Mouse (Mus musculus): ENCODE results near the gene Cyp4f40. TPM values are rescaled to one million over a fixed set of nuclear protein-coding genes. Genes with fewer than 3 reads are reported as not detected.

Cyp4f40 gene
- polyA plus RNA-seq, 1 experiment from 2014 or later = not detected

Other genes with a start within 250 kb of the Cyp4f40 start
- gene Pglyrp2, start 234.7 kb upstream of the Cyp4f40 start, polyA plus RNA-seq (2016; fragmentation: Nextera tagmentation; extraction: Ambion mirVana) = 0.09 and 0.40 TPM in 2 replicates
- gene Cyp4f39, start 206.2 kb upstream of the Cyp4f40 start, polyA plus RNA-seq (2016; fragmentation: Nextera tagmentation; extraction: Ambion mirVana) = 0.37 TPM in 1 of 2 replicates, not detected in the other
- 4.1 and 4.9 TPM in 2 replicates for gene Cyp4f17, start 152.8 kb upstream of the Cyp4f40 start, polyA plus RNA-seq (2016; fragmentation: Nextera tagmentation; extraction: Ambion mirVana)
- 15.8 and 18.3 TPM in 2 replicates for gene Cyp4f16, start 122.3 kb upstream of the Cyp4f40 start, polyA plus RNA-seq (2016; fragmentation: Nextera tagmentation; extraction: Ambion mirVana)
- not detected in 2 replicates for gene Cyp4f37, start 37.6 kb upstream of the Cyp4f40 start, polyA plus RNA-seq (2016; fragmentation: Nextera tagmentation; extraction: Ambion mirVana)
- 0.41 and 0.83 TPM in 2 replicates for gene Cyp4f15, start 26.7 kb downstream of the Cyp4f40 start, polyA plus RNA-seq (2016; fragmentation: Nextera tagmentation; extraction: Ambion mirVana)
- 27.3 and 30.4 TPM in 2 replicates for gene Zfp871, start 129.4 kb downstream of the Cyp4f40 start, polyA plus RNA-seq (2016; fragmentation: Nextera tagmentation; extraction: Ambion mirVana)
- gene Zfp811, start 151.0 kb downstream of the Cyp4f40 start, polyA plus RNA-seq (2016; fragmentation: Nextera tagmentation; extraction: Ambion mirVana) = 1.2 and 2.4 TPM in 2 replicates
- gene Zfp799, start 171.4 kb downstream of the Cyp4f40 start, polyA plus RNA-seq (2016; fragmentation: Nextera tagmentation; extraction: Ambion mirVana) = 8.5 and 8.7 TPM in 2 replicates
- 4.7 and 5.3 TPM in 2 replicates for gene Zfp870, start 232.7 kb downstream of the Cyp4f40 start, polyA plus RNA-seq (2016; fragmentation: Nextera tagmentation; extraction: Ambion mirVana)

All from heart, embryonic 10.5 days (tissue).